Mouse (Mus musculus): ENCODE results near the gene Hjurp. TPM values are rescaled to one million over a fixed set of nuclear protein-coding genes. Genes with fewer than 3 reads are reported as not detected.
A peak's percentile ranks its signal among the peaks of the same experiment; 100 is the strongest.

The Hjurp gene
- polyA plus RNA-seq, 1 experiment: 12.8 TPM

DNA sequence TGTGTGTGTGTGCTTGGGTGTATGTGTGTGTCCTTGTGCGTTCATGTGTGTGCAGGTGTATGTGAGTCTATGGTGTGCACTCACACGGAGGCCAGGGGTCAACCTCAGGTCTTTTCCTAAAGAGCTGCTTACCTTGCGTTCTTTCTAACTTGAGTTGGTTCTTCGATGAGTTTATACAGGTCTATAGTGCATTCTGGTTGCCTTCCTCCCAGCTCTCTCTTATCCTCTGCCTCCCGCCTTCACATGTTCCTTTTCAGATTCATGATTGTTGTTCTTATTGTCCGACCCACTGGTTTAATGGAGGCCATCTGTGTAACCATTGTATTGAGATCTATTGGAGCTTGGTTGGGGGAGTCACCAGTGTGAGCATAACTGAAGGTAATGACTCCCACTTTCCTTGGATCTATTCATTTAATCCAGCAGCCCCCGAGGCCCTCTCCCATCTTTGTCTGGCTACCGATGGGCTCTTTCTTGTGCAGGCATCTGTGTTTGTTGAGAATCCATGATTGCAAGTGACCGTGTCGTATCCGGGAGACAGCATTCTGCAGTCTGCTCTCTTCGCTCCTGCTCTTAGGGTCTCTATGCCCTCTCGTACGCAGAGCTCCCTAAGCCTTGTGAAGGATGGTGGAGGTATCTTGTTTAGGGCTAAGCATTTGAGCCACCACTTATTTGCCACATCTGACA, 24.8 kb upstream of the Hjurp start:
- Histone ChIP-seq H3K27ac (ENCODE audit: insufficient read depth, low read depth, low read length) (no peak overlapping the region), H3K4me3 (ENCODE audit: insufficient read depth, low read depth, low read length) (no peak overlapping the region), H3K27me3 (replicated peaks; ENCODE audit: control insufficient read depth, insufficient read depth, low read length) (no peaks in the 10 kb centered on the region), H3K36me3 (ENCODE audit: control insufficient read depth, insufficient read depth, low read length) (no peaks in the 10 kb centered on the region), H3K4me1 (ENCODE audit: control insufficient read depth, insufficient read depth, low read length) (no peaks in the 10 kb centered on the region)
- DNase-seq: no peak
- TF ChIP-seq CTCF (conservative IDR thresholded peaks at IDR 0.05; ENCODE audit: insufficient read depth, insufficient read length, low read depth, low read length) (no peak), POLR2A (IDR thresholded peaks at IDR 0.05; ENCODE audit: low read depth, low read length) (no peak)
- WGBS: 64% methylated on average over 14 of the region's 14 CpGs

- Histone ChIP-seq H3K4me3 (ENCODE audit: insufficient read depth, low read depth, low read length) (no peak overlapping the region), H3K27ac (ENCODE audit: insufficient read depth, low read depth, low read length) (no peak overlapping the region), H3K27me3 (replicated peaks; ENCODE audit: control insufficient read depth, insufficient read depth, low read length) (no peaks in the 10 kb centered on the region), H3K36me3 (ENCODE audit: control insufficient read depth, insufficient read depth, low read length) (no peaks in the 10 kb centered on the region), H3K4me1 (ENCODE audit: control insufficient read depth, insufficient read depth, low read length) (no peaks in the 10 kb centered on the region)
- TF ChIP-seq CTCF (conservative IDR thresholded peaks at IDR 0.05; ENCODE audit: insufficient read depth, insufficient read length, low read depth, low read length) (no peak), POLR2A (IDR thresholded peaks at IDR 0.05; ENCODE audit: low read depth, low read length) (no peak)
- 69% methylated on average over 9 of the region's 9 CpGs for WGBS
- DNase-seq: no peak
These were observed 23.9 kb upstream of the Hjurp start for GRCm38 (mm10) chr1:88301121-88302014.

DNA sequence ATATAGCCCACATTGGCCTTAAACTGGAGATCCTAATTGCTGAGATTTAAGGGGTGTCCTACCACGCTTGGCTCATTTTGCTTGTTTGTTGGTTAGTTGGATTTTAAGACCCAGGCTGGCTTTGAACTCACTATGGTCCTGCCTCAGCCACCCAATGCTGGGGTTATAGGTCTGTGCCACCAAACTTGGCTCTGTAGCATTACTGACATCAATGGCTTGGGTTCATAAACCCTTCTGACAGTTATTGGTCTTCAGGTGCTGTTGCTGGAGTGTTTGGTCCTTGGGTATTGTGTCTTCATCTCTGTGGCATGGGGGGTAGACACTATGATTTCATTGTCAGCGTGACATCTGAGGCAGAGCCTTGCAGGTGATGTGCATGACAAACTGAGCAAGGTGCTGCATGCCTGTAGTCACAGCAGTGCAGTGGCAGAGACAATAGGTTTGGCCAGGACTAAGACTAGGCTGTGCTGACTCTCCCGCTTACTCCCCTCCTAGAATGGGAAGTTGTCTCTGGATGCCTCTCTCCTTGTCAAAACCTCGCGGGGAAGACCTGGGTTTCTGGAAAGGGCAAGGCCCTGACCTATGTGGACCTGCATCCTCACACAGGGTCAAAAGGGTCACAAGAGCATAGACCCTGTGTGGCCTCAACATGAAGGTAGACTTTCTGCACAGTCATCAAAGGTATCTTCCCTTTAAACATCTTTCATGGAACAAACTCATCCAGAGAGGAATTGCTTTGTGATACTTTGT, 23.0 kb upstream of the Hjurp start:
- Histone ChIP-seq H3K36me3 (ENCODE audit: control insufficient read depth, insufficient read depth, low read length) (no peaks in the 10 kb centered on the region), H3K4me3 (ENCODE audit: insufficient read depth, low read depth, low read length) (no peak overlapping the region), H3K27ac (ENCODE audit: insufficient read depth, low read depth, low read length) (no peak overlapping the region), H3K4me1 (ENCODE audit: control insufficient read depth, insufficient read depth, low read length) (no peaks in the 10 kb centered on the region), H3K27me3 (replicated peaks; ENCODE audit: control insufficient read depth, insufficient read depth, low read length) (no peaks in the 10 kb centered on the region)
- DNase-seq: no peak
- TF ChIP-seq CTCF (conservative IDR thresholded peaks at IDR 0.05; ENCODE audit: insufficient read depth, insufficient read length, low read depth, low read length) (no peak), POLR2A (IDR thresholded peaks at IDR 0.05; ENCODE audit: low read depth, low read length) (no peak)
- WGBS: 35% methylated on average over 5 of the region's 5 CpGs

GRCm38 (mm10) chr1:88299529-88299945, 22.1 kb upstream of the Hjurp start:
- H3K27ac ChIP-seq (ENCODE audit: insufficient read depth, low read depth, low read length): no peak overlapping the region
- no peak for TF ChIP-seq POLR2A (IDR thresholded peaks at IDR 0.05; ENCODE audit: low read depth, low read length)
- no peak for TF ChIP-seq CTCF (conservative IDR thresholded peaks at IDR 0.05; ENCODE audit: insufficient read depth, insufficient read length, low read depth, low read length)
- H3K36me3 ChIP-seq (ENCODE audit: control insufficient read depth, insufficient read depth, low read length): no peaks in the 10 kb centered on the region
- no peak overlapping the region for H3K4me3 ChIP-seq (ENCODE audit: insufficient read depth, low read depth, low read length)
- H3K27me3 ChIP-seq (replicated peaks; ENCODE audit: control insufficient read depth, insufficient read depth, low read length): no peaks in the 10 kb centered on the region
- DNase-seq: no peak
- 76% methylated on average over 2 of the region's 2 CpGs for WGBS
- no peaks in the 10 kb centered on the region for H3K4me1 ChIP-seq (ENCODE audit: control insufficient read depth, insufficient read depth, low read length)

DNA sequence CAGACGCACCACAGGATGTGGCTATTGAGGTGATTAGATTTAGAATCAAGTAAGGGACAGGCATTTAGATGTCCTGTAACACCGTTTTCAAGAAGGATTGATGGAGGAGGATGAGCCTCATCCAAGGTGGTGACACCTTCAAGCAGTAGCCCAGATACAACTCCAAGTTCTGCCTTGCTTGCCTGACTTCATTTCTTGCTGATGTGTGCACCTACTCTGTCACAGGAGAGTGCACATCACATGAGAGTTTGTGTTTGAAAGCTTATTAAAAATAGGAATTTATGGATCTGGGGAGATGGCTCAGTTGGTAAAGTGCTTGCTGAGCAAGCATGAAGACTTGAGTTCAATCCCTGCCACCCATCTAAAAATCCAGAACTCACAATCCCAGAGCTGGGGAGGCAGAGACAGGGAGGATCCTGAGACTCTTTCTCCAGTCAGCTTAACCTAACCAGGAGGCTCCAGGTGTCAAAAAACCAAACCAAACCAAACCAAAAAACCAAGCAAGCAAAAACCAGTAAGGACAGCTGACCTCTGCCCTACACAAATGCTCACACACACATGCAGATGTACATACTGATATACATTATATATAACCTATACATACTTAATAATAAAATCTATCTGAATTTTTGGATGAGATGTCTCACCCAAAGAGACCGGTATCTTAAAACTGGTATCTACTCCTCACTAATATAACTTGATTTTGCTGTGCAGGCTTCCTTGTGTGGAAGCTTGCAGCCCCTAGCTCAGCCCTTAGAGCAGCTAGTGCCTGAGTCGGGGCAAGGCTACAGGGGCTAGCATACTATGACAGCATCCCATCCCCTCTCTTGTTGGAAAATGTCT, 21.5 kb upstream of the Hjurp start:
- H3K27me3 ChIP-seq (replicated peaks; ENCODE audit: control insufficient read depth, insufficient read depth, low read length): no peaks in the 10 kb centered on the region
- H3K4me1 ChIP-seq (ENCODE audit: control insufficient read depth, insufficient read depth, low read length): no peaks in the 10 kb centered on the region
- no peak for TF ChIP-seq POLR2A (IDR thresholded peaks at IDR 0.05; ENCODE audit: low read depth, low read length)
- no peak for TF ChIP-seq CTCF (conservative IDR thresholded peaks at IDR 0.05; ENCODE audit: insufficient read depth, insufficient read length, low read depth, low read length)
- no peaks in the 10 kb centered on the region for H3K36me3 ChIP-seq (ENCODE audit: control insufficient read depth, insufficient read depth, low read length)
- no peak overlapping the region for H3K27ac ChIP-seq (ENCODE audit: insufficient read depth, low read depth, low read length)
- H3K4me3 ChIP-seq (ENCODE audit: insufficient read depth, low read depth, low read length): no peak overlapping the region
- 62% methylated on average over 4 of the region's 4 CpGs for WGBS
- DNase-seq: peak; percentile 6

DNA sequence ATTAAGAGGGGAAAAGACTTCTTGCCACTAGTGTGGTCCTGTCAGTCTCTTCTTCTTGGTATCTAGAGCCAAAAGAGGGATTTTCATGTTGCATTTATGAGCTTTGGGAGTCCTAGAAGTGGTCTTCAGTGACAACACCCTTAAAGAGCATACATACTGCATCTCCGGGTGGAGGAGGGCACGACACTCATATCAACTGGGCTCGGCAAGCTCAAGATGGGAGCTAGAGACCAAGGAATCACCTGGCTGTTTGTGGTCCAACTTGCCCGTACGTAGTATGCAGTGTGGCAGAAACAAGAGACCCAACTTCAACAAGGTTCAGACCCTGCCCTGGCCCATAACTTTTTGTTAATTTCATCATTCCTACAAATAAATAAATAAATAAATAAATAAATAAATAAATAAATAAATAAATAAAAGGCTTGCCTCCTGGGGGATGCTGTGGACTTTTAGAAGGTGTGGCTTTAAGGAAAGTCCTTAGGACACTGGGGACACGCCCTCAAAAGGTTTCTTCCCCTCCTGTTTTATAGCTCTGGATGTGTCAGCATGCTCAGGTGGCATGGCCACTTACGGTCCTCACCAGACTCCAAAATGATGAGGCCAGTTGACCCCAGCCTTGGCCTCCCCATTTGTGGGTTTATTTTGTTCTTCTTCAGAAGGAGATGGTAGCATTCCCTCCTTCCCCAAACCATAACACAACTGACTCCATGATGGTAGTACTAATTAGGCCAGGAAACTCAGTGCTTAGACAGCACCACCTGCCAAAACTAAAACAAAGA, 20.2 kb upstream of the Hjurp start:
- Histone ChIP-seq H3K4me3 (ENCODE audit: insufficient read depth, low read depth, low read length) (no peak overlapping the region), H3K4me1 (ENCODE audit: control insufficient read depth, insufficient read depth, low read length) (no peaks in the 10 kb centered on the region), H3K36me3 (ENCODE audit: control insufficient read depth, insufficient read depth, low read length) (no peaks in the 10 kb centered on the region), H3K27me3 (replicated peaks; ENCODE audit: control insufficient read depth, insufficient read depth, low read length) (no peaks in the 10 kb centered on the region), H3K27ac (ENCODE audit: insufficient read depth, low read depth, low read length) (no peak overlapping the region)
- 67% methylated on average over 7 of the region's 7 CpGs for WGBS
- DNase-seq: peak; percentile 10
- TF ChIP-seq CTCF (conservative IDR thresholded peaks at IDR 0.05; ENCODE audit: insufficient read depth, insufficient read length, low read depth, low read length): no peak
- no peak for TF ChIP-seq POLR2A (IDR thresholded peaks at IDR 0.05; ENCODE audit: low read depth, low read length)

All from kidney, adult 2 months (tissue).